Mouse (Mus musculus): ENCODE data around the gene Ccdc88a. TPM values are rescaled to one million over a fixed set of nuclear protein-coding genes. Genes with fewer than 3 reads are reported as not detected.
"Not testable (repeated sequence)": the region's sequence is repeated elsewhere in the genome, so short reads cannot be mapped to it uniquely, and the experiment has no call there.

Ccdc88a gene
- polyA plus RNA-seq, 1 experiment from 2014 or later = 41.3 TPM

DNA sequence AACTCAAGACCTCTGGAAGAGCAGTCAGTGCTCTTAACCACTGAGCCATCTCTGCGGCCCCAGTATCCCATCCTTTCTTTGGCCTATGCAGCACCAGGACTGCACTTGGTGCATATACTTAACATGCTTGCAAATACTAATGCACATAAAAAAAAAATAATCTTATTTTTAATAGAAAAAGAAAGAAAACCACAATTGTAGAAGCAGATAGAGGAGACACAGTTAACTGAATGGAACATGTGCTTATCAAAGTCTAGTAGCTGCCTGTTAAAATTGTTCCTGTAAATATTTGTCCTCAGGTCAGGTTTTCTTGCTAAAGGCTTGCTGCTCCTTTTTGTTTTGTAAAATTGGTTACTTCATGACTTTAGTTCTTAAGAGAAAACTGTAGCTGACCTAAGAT, 164.7 kb downstream of the Ccdc88a start:
- ATAC-seq (no peak), DNase-seq (ENCODE audit: low spot score) (no peak)
- no peak overlapping the region for H3K4me2 ChIP-seq (ENCODE audit: low read length)
- H3K9me3 ChIP-seq (replicated peaks; ENCODE audit: control insufficient read depth, low read length) = no peaks in the 10 kb centered on the region
- H3K9ac ChIP-seq (ENCODE audit: low read length) = no peak overlapping the region
- 100% methylated on average over 1 of the region's 1 CpGs for WGBS
- no peak overlapping the region for H3K27ac ChIP-seq (ENCODE audit: low read depth, low read length)
- H3K27me3 ChIP-seq (replicated peaks; ENCODE audit: control insufficient read depth, insufficient read depth, low read length) = no peaks in the 10 kb centered on the region
- no peak overlapping the region for H3K4me3 ChIP-seq (ENCODE audit: low read depth, low read length)
- H3K36me3 ChIP-seq (ENCODE audit: control insufficient read depth, insufficient read depth, low read length) = peaks cover 64% of the 10 kb centered on the region
- H3K4me1 ChIP-seq (ENCODE audit: control insufficient read depth, insufficient read depth, low read length) = no peaks in the 10 kb centered on the region

DNA sequence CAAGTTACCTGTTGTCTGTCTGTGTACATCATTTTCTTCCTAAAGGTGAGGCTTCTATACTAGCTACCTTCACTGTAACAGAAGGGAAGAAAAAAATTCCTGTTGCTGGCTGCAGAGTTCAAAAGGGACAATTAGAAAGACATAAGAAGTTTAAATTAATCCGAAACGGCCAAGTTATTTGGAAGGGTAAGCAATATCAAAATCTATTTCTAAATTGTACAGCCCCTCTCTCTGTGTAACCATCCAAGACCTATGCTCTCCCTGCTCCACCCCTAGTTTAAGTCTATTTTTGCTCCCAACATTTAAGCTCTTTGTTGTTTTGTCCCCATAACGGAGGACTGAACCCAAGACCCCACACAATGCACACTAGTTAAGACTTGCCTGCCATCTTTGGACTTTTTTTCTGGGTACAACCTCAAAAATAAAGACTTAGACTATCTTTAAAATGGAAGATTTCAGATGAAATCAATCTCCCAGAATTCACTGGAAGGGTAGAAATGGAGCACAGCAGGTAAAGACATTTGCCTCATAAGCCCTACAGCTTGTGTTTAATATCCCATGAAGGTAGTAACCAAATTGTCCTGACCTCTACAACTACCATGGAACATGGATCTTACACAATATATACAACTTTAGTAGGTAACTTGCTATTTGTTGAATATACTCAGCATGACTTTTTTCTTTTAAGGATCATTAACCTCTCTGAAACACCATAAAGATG, 170.9 kb downstream of the Ccdc88a start:
- WGBS = 81% methylated on average over 3 of the region's 3 CpGs
- H3K4me1 ChIP-seq (ENCODE audit: control insufficient read depth, insufficient read depth, low read length) = peaks cover 5% of the 10 kb centered on the region
- H3K36me3 ChIP-seq (ENCODE audit: control insufficient read depth, insufficient read depth, low read length) = peaks cover 53% of the 10 kb centered on the region
- no peak overlapping the region for H3K9ac ChIP-seq (ENCODE audit: low read length)
- ATAC-seq = no peak
- DNase-seq (ENCODE audit: low spot score) = no peak
- H3K4me3 ChIP-seq (ENCODE audit: low read depth, low read length) = no peak overlapping the region
- H3K27ac ChIP-seq (ENCODE audit: low read depth, low read length) = no peak overlapping the region
- H3K4me2 ChIP-seq (ENCODE audit: low read length) = no peak overlapping the region
- H3K27me3 ChIP-seq (replicated peaks; ENCODE audit: control insufficient read depth, insufficient read depth, low read length) = no peaks in the 10 kb centered on the region
- H3K9me3 ChIP-seq (replicated peaks; ENCODE audit: control insufficient read depth, low read length) = no peaks in the 10 kb centered on the region

DNA sequence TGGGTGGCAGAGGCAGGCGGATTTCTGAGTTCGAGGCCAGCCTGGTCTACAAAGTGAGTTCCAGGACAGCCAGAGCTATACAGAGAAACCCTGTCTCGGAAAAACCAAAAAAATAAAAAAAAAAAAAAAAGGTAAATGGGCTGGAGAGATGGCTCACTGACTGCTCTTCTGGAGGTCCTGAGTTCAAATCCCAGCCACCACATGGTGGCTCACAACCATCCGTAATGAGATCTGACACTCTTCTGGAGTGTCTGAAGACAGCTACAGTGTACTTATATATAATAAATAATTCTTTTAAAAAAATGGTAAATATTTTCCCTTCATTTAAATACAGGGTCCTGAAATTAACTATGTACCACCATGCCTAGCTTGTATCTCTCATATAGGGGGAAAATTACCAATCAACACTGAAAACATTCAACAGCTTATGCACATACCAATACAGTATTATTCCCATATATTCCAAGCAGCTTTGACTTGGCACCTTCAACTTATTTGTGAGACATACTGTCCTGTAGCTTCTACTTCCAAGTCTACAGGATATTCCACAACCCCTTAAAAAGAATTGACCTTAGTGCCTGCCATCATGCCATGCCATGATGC, 171.8 kb downstream of the Ccdc88a start:
- 86% methylated on average over 4 of the region's 4 CpGs for WGBS
- H3K27me3 ChIP-seq (replicated peaks; ENCODE audit: control insufficient read depth, insufficient read depth, low read length); H3K4me1 ChIP-seq (ENCODE audit: control insufficient read depth, insufficient read depth, low read length); H3K4me2 ChIP-seq (ENCODE audit: low read length); ATAC-seq; H3K4me3 ChIP-seq (ENCODE audit: low read depth, low read length); DNase-seq (ENCODE audit: low spot score); H3K27ac ChIP-seq (ENCODE audit: low read depth, low read length); H3K9ac ChIP-seq (ENCODE audit: low read length); H3K9me3 ChIP-seq (replicated peaks; ENCODE audit: control insufficient read depth, low read length): not testable (repeated sequence)
- H3K36me3 ChIP-seq (ENCODE audit: control insufficient read depth, insufficient read depth, low read length) = peaks cover 50% of the 10 kb centered on the region

DNA sequence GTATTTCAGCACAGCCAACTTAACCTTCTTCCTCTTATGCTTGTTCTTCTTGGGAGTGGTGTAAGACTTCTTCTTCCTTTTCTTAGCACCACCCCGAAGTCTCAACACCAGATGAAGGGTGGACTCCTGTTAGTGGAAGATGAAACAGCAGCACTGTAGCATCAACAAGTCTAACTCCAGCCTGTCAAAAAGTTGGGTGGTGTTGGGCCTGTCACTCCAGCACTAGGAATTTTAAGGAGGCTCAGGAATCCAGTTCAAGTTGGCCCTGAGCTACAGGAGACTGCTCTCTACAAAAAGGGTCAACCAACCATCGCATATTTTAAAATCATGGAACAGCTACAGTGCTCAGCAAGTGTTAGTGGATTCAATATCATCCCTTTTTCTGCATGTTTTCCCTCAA, 172.8 kb downstream of the Ccdc88a start:
- H3K9me3 ChIP-seq (replicated peaks; ENCODE audit: control insufficient read depth, low read length) = not testable (repeated sequence)

DNA sequence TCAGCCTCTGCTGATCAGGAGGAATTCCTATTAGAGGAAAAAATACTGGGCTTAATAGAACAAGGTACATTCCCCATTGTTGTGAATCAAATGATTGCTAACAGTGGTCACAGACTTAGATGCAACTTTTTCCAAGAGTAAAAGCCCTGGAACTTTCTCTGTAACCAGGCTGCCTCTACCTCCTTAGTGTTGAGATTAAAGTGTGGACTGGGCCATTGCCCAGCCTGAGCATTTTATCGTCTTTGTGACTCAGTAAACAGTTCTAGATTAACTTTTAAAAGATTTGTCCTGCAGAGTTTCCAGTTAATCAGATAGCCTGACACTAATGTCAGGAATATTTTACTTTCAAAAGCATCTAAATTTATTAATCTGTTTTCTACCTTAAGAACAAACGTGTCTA, 173.3 kb downstream of the Ccdc88a start:
- ATAC-seq (no peak), DNase-seq (ENCODE audit: low spot score) (no peak)
- Histone ChIP-seq H3K9me3 (replicated peaks; ENCODE audit: control insufficient read depth, low read length) (no peaks in the 10 kb centered on the region), H3K4me1 (ENCODE audit: control insufficient read depth, insufficient read depth, low read length) (peaks cover 5% of the 10 kb centered on the region), H3K4me3 (ENCODE audit: low read depth, low read length) (peak overlapping the region; percentile 76), H3K27ac (ENCODE audit: low read depth, low read length) (no peak overlapping the region), H3K36me3 (ENCODE audit: control insufficient read depth, insufficient read depth, low read length) (peaks cover 38% of the 10 kb centered on the region), H3K4me2 (ENCODE audit: low read length) (peak overlapping the region; percentile 75), H3K27me3 (replicated peaks; ENCODE audit: control insufficient read depth, insufficient read depth, low read length) (no peaks in the 10 kb centered on the region), H3K9ac (ENCODE audit: low read length) (peak overlapping the region; percentile 90)
- 16% methylated on average over 2 of the region's 2 CpGs for WGBS

More for the DNA sequence above, 172.8 kb downstream of the Ccdc88a start:
- Histone ChIP-seq H3K4me3 (ENCODE audit: low read depth, low read length) (peak overlapping the region; percentile 76; the same call in 1 of the 2 replicates), H3K9ac (ENCODE audit: low read length) (peak overlapping the region; percentile 90; the same call in 1 of the 2 replicates), H3K36me3 (ENCODE audit: control insufficient read depth, insufficient read depth, low read length) (peaks cover 43% of the 10 kb centered on the region), H3K4me2 (ENCODE audit: low read length) (peak overlapping the region; percentile 75)
- H3K4me1 ChIP-seq (ENCODE audit: control insufficient read depth, insufficient read depth, low read length); ATAC-seq; DNase-seq (ENCODE audit: low spot score); H3K27ac ChIP-seq (ENCODE audit: low read depth, low read length); H3K27me3 ChIP-seq (replicated peaks; ENCODE audit: control insufficient read depth, insufficient read depth, low read length): not testable (repeated sequence)
- WGBS = 95% methylated on average over 2 of the region's 2 CpGs

DNA sequence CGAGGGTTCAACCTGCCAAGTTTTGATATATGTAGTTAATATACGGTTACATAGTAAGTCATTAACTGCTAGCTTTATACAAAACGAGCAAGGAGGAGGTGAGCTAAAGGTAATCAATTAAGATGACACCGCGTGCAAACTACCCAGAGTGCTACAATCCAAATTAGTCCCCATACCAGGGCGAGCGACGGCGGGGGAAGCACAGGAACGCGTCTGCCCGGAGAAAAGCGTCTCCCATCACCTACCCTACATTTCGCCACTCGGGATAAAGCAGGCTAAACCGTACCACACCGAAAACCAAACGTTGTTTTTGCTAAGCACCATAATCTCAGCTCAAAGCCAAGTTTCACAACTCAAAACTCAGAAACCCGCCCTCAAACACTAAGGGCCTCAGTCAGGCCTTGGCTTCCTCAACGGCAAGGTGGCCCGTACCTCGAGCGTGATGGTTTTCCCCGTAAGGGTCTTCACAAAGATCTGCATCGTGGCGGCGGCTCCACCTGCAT, 173.8 kb downstream of the Ccdc88a start:
- Histone ChIP-seq H3K27ac (ENCODE audit: low read depth, low read length) (peak overlapping the region; percentile 82; the same call in 1 of the 2 replicates), H3K9me3 (replicated peaks; ENCODE audit: control insufficient read depth, low read length) (no peaks in the 10 kb centered on the region), H3K9ac (ENCODE audit: low read length) (peak overlapping the region; percentile 90), H3K4me2 (ENCODE audit: low read length) (peak overlapping the region; percentile 75), H3K36me3 (ENCODE audit: control insufficient read depth, insufficient read depth, low read length) (peaks cover 33% of the 10 kb centered on the region), H3K4me1 (ENCODE audit: control insufficient read depth, insufficient read depth, low read length) (peaks cover 5% of the 10 kb centered on the region), H3K4me3 (ENCODE audit: low read depth, low read length) (peak overlapping the region; percentile 76), H3K27me3 (replicated peaks; ENCODE audit: control insufficient read depth, insufficient read depth, low read length) (no peaks in the 10 kb centered on the region)
- ATAC-seq (peak; percentile 24), DNase-seq (ENCODE audit: low spot score) (no peak)
- 1% methylated on average over 27 of the region's 27 CpGs for WGBS

DNA sequence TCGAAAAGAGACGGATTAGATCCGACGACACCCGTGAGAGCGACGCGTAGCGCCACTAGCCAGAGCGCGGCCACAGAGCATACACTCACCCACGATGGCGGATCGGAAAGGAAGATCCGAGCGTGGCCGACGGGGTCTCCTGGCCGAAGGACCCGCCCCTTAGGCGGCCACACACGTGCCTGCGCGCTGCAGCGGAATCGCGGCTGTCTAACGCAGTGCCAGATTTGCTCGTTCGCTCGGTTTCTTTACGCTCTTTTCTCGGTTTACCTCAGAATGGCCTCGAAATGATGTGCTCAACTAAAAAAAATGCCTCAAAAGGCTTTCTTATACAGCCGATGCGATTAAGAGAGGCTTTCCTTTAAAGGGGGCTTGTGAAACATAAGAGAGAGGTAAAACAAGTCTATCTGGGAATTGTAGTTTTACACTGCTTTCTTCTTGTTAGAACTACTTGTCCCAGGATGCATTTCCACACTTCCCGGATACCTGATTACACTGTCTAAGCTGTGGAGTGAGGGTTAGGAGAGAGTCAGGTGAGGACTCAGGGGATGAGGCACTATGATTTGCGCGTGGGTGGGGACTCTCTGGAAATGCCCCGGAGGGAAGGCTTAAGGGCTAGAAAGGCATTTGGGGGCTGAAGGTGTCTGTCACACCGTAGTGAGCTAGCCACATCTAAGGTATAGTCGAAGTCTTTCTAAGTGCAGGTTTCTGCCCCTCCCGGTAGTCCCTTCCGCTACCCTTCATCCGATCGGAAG, 174.5 kb downstream of the Ccdc88a start, which contains the start of the genes Clhc1 and Rps27a:
Clhc1 (plus strand) TSS at position 199 of the 752 bp plus-strand sequence.
Rps27a (minus strand) TSS at position 358 of the 752 bp plus-strand sequence.
- Histone ChIP-seq H3K36me3 (ENCODE audit: control insufficient read depth, insufficient read depth, low read length) (peaks cover 32% of the 10 kb centered on the region), H3K27ac (ENCODE audit: low read depth, low read length) (peak within 1 kb of the TSS; percentile 82), H3K27me3 (replicated peaks; ENCODE audit: control insufficient read depth, insufficient read depth, low read length) (no peaks in the 10 kb centered on the region), H3K9me3 (replicated peaks; ENCODE audit: control insufficient read depth, low read length) (no peaks in the 10 kb centered on the region), H3K4me2 (ENCODE audit: low read length) (peak within 1 kb of the TSS; percentile 75), H3K4me1 (ENCODE audit: control insufficient read depth, insufficient read depth, low read length) (peaks cover 5% of the 10 kb centered on the region), H3K4me3 (ENCODE audit: low read depth, low read length) (peak within 1 kb of the TSS; percentile 76), H3K9ac (ENCODE audit: low read length) (peak within 1 kb of the TSS; percentile 90)
- DNase-seq (ENCODE audit: low spot score) (peak; percentile 97), ATAC-seq (peak; percentile 99)
- WGBS = under 1% methylated on average over 46 of the region's 46 CpGs

DNA sequence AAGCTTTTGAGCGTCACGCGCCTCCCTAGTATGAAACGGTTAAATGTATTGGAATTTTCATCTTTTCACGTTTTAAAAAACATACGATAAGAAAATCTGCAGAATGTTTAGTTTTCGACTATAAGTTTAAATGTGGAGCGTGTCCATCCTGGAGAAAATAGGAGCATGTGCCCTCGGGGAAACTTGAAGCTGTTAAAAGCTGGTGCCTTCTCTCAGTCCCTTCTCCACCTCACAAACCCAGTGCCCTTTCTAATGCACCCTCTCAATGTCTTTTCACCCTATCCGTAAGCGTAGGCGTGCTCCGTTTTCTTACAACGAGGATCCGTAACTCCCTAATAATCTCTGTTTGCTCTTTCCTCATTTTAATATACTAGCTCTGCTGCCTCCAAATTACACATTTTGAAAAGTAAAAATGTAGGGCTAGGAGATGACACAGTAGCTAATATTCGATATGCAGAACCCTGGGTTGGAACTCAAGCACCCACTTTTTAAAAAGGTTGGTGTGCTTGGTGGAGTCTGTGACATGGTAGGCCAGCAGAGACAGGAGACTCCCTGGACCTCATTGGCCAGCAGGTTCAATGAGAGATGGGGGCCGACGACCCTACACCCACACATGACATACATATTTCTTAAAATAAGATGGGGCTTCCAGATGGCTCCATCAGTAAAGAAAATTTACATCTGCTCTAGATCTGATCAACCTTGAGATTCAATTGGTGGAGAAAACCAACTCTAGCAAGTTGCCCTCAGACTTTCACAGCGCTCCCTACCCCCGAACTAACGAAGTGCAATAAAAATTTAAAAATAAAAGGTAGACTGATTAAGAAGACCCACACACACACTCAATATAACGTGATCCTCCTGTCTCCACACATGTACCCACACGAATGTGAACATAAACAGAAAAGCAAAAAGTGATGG, 175.3 kb downstream of the Ccdc88a start:
- Histone ChIP-seq H3K36me3 (ENCODE audit: control insufficient read depth, insufficient read depth, low read length) (peaks cover 28% of the 10 kb centered on the region), H3K4me1 (ENCODE audit: control insufficient read depth, insufficient read depth, low read length) (peaks cover 5% of the 10 kb centered on the region), H3K27me3 (replicated peaks; ENCODE audit: control insufficient read depth, insufficient read depth, low read length) (no peaks in the 10 kb centered on the region), H3K4me2 (ENCODE audit: low read length) (peak overlapping the region; percentile 75), H3K9me3 (replicated peaks; ENCODE audit: control insufficient read depth, low read length) (no peaks in the 10 kb centered on the region), H3K27ac (ENCODE audit: low read depth, low read length) (no peak overlapping the region), H3K9ac (ENCODE audit: low read length) (peak overlapping the region; percentile 90), H3K4me3 (ENCODE audit: low read depth, low read length) (peak overlapping the region; percentile 76)
- 28% methylated on average over 23 of the region's 23 CpGs for WGBS
- ATAC-seq (no peak), DNase-seq (ENCODE audit: low spot score) (no peak)

Measured in forebrain, embryonic 14.5 days (tissue).